Mouse (Mus musculus): ENCODE data around the gene Islr2.
A peak's percentile ranks its signal among the peaks of the same experiment; 100 is the strongest.

Islr2 gene

DNA sequence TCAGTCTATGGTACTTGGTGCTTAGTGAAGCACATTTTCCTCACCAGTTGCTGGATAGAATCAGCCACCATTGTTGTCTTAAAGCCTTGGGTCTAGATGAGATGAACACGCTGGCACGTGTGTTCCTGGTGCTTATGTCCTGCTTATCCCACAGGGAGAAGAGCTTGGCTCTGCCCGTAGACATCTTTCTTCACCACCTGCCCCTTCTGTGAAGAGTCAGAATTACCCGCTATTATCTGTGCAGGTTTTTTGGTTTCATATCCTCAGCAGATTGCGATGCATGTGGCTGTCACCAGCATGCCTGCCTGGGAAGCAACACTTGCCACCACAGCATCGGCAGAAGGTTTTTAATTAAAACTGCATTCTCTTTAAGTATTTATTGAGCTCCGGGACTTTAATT is 1.9 kb upstream of the Islr2 start:
- no peak for DNase-seq (ENCODE audit: low read depth, low spot score)
- no peaks in the 10 kb centered on the region for H3K36me3 ChIP-seq (ENCODE audit: control insufficient read depth, insufficient read depth, low read length, poor library complexity, severe bottlenecking)

DNA sequence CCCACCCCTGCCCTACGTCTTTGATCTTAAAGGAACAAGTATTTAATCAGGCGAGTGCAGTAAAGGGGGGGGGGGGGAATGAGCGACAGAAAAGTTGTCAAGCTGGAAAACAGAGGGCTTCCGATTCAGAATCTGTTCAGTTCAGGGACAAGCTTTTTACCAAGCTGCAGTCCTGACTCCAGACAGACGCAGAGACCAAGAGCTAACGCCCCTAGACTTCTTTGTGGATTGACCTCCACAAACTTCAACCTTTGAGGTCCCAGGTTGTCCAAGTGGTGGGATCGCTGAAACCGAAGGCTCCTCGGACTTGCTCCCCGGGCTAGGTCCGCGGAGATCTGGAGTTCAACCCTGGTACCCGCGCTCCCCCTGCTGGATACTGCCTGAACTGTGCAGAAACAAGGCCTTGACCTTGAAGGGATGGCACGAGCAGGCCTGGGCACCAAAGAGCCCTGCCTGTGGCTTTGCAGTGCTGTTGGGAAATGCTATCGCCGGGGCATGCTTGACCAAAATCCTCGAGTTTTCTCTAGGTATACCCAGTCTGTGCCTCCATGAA is 405 bp upstream of the Islr2 start:
- DNase-seq (ENCODE audit: low read depth, low spot score), result peak; percentile 92
- H3K36me3 ChIP-seq (ENCODE audit: control insufficient read depth, insufficient read depth, low read length, poor library complexity, severe bottlenecking), result no peaks in the 10 kb centered on the region

More for the DNA sequence above, 1.9 kb upstream of the Islr2 start:
- no peaks in the 10 kb centered on the region for H3K27me3 ChIP-seq (ENCODE audit: control insufficient read depth, insufficient read depth, low read length, poor library complexity, severe bottlenecking)

DNA sequence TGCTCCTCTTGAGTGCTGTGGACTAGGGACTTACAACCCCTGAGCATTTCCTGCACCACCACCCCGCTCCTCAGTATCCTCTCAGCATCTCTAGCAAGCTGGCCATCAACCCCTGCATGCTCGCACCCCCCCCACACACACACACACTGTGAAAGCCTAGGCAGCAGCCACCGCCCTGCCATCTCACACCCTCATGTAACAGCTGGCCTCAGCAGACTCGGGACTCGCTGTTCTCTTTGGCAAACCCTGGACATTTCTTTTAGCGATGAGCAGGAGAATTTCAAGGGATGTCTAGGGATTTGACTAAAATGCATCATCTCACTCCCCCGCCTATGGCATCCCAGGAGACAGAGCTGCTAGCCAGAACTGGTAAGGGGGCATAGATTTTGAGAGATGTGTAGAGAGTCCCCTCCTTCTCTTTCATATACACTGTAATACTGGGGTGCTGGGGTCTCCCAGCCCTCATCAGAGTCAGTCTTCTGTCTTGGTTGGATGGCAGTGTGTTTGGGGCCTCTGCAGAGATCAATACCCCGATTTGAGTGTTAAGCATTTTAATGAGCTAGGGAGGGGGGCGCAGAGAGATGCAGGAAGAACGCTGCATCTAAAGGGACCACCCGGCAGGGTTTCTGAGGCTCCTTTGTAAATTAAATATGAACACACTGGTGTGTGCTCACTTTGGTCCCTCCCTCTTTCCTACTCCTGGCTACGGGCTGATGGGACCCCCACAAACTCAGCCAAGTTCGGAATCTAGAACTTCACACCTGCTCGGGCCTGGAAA is 1.3 kb downstream of the Islr2 start:
- H3K27me3 ChIP-seq (ENCODE audit: control insufficient read depth, insufficient read depth, low read length, poor library complexity, severe bottlenecking), result no peaks in the 10 kb centered on the region
- DNase-seq (ENCODE audit: low read depth, low spot score), result no peak
- H3K36me3 ChIP-seq (ENCODE audit: control insufficient read depth, insufficient read depth, low read length, poor library complexity, severe bottlenecking), result no peaks in the 10 kb centered on the region

More for the DNA sequence above, 405 bp upstream of the Islr2 start:
- H3K27me3 ChIP-seq (ENCODE audit: control insufficient read depth, insufficient read depth, low read length, poor library complexity, severe bottlenecking), result no peaks in the 10 kb centered on the region

DNA sequence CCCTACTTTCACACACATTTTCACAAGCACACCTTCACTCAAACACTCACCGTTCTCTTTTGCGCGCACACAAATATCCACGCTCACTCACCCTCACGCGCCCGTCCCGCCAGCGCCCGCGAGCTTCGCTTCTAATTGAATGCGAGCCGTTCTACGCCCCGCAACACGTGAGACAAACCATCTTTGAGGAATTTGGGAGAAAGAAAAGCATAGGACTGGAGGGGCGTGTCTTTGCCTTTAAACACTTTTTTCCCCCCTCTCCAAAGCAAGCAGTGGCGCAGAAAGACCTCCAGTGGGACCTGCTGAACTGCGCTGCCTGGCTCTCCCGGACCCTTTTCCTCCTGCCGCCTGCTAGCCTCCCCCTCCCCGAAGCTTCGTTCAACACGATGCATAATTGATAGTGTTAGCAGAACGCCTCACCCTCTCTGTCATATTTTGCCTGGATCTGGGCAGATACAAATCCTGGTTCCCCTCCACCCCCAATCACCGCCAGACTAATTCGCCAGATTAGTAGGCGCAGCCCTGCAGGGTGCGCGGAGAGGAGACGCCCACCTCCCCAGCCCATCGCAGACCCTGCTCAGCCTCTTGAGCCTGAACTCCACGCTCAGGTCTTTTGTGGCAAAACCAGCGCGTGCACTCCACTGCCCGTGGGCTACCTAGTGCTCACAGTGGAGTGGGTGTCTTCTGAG is 2.1 kb downstream of the Islr2 start:
- DNase-seq (ENCODE audit: low read depth, low spot score), result no peak

DNA sequence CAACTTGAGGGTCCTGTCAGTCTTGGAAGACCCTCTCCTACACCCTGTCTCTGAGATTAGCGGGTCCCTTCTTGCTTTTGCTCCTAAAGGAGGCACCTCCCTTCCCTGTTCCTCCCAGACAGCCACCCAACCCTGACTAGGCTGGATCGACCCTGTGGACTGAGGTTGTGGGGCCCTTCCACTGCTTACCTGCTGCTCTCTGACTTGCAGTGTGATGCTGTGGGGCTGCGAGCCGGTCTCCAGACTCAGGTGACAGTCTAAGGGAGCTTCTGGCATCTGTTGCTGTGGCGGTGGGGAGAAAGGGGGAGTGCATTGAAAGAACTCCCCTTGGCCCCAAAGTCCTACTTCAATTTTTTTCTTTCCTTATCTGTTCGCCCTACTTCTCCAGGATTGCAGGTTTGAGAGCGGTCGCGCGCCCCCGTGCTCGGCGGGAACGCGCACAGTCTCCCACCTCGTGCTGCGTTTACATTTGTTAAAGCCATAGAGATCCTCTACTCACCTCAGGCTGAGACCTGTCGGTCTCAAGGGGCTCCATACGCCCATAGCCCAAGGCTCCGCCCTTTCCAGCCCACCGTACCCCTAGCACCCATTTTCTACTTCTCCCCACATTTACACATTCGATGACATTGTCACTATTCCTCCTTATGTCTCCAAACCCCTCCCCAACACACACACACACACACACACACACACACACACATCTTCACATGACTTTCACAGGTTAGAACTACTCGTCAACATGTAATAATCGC is 2.9 kb downstream of the Islr2 start:
- Histone ChIP-seq H3K36me3 (ENCODE audit: control insufficient read depth, insufficient read depth, low read length, poor library complexity, severe bottlenecking) (no peaks in the 10 kb centered on the region), H3K27me3 (ENCODE audit: control insufficient read depth, insufficient read depth, low read length, poor library complexity, severe bottlenecking) (peaks cover 3% of the 10 kb centered on the region; the same call in 1 of the 2 replicates)
- peak; percentile 28 for DNase-seq (ENCODE audit: low read depth, low spot score)

More for the DNA sequence above, 2.1 kb downstream of the Islr2 start:
- no peaks in the 10 kb centered on the region for H3K27me3 ChIP-seq (ENCODE audit: control insufficient read depth, insufficient read depth, low read length, poor library complexity, severe bottlenecking)
- no peaks in the 10 kb centered on the region for H3K36me3 ChIP-seq (ENCODE audit: control insufficient read depth, insufficient read depth, low read length, poor library complexity, severe bottlenecking)

DNA sequence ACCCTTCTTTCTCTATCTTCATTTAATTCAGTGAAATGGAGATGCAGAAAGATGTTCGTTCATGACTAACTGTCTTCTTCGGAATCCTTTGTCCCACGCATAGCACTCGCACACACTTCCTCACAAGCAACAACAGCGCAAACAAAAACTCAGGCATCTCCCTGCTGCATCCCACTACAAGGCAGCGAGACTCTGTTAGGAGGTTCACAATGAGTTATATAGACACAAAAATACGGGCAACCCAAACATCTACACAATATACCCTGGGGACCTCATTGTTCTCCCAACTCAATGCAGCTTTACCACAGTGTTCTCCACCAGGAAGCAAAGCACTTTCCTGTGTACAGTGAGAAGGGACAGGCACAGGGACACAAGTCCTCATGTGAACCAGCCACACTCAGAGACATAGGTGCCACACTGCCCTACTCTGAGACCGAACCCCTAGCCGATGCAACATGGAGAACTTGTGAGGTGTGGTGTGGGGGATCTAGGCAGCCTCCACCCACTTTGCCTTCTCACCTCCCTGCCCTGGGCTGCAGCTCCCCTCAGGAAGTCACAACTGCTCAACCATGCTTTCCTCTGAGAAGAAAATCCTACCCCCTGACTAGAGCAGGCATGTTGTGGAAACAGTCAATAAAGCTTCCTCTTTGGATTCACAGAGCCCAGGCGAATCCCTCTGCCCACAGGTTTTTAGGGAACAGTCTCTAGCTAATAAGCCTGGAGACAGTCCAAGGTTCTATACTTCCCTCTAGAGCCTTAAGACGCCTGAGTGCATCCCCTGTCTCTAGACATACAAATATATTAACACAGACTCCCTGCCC is 3.6 kb downstream of the Islr2 start:
- Histone ChIP-seq H3K27me3 (ENCODE audit: control insufficient read depth, insufficient read depth, low read length, poor library complexity, severe bottlenecking) (peaks cover 6% of the 10 kb centered on the region), H3K36me3 (ENCODE audit: control insufficient read depth, insufficient read depth, low read length, poor library complexity, severe bottlenecking) (no peaks in the 10 kb centered on the region)
- DNase-seq (ENCODE audit: low read depth, low spot score), result peak; percentile 11

DNA sequence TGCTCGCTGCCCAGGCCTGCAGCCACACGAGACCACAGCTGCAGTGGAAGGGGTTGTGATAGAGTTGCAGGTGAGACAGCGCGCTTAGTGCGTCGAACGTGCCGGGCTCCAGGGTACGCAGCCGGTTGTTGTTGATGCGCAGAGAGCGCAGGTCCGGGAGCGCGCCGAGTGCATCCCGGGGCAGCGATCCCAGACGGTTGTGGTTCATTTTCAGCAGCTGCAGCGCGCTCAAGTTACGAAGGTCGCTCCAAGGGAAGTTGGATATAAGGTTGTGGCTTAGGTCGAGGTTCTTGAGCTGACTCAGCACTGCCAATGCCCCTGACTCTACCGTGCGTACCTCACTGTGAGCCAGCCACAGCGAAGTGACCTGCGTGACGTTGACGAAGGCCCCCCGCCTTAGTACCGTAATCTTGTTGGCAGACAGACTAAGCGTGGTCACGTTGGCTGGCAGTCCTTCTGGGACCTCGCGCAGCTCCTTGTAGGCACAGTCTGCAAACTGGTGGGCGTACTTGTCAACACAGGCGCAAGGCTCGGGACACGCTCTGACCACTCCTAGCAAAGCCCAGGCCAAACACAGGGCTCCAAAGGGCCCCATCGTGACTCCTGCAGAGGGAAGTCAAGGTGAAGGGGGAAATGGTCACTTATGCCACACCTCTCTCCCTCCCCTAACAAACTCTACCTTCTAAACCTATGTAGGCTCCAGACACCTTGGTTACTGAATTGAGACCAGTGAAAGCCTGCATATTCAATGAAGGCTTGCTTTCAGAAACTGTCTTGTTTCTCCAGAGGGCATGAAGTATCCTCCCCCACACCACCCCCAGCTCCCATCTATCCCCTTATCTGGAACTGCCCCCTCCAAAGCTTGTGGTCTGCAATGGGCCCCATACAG is 4.5 kb downstream of the Islr2 start:
- Histone ChIP-seq H3K27me3 (ENCODE audit: control insufficient read depth, insufficient read depth, low read length, poor library complexity, severe bottlenecking) (peaks cover 6% of the 10 kb centered on the region), H3K36me3 (ENCODE audit: control insufficient read depth, insufficient read depth, low read length, poor library complexity, severe bottlenecking) (no peaks in the 10 kb centered on the region)
- DNase-seq (ENCODE audit: low read depth, low spot score), result no peak

DNA sequence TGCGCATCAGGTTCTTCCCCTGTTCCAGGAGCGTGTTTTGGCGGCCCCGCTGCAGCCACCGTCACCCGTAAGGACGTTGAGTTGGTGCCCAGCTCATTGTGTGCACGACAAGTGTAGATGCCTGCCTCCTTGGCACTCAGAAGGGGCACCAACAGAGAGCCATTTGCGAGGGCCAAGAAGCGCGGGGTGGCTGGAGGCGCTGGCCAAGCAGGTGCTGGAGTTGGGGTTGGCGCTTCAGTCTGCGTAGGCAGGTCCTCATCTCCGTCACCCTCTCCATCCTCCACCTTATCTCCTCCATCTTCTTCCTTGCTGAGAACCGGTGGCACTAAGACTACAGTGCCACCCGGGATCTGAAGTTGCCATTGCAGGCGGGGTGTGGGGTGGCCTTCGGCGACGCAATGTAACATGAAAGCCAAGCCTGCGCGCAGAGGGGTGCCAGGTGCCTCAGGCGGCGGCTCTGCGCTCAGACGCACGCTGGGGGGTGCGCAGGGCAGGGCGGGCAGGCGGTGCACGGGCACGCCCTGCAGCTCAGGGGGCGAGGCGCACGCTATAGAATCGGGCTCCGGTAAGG is 5.2 kb downstream of the Islr2 start:
- Histone ChIP-seq H3K36me3 (ENCODE audit: control insufficient read depth, insufficient read depth, low read length, poor library complexity, severe bottlenecking) (no peaks in the 10 kb centered on the region), H3K27me3 (ENCODE audit: control insufficient read depth, insufficient read depth, low read length, poor library complexity, severe bottlenecking) (peaks cover 6% of the 10 kb centered on the region)
- DNase-seq (ENCODE audit: low read depth, low spot score), result peak; percentile 46

DNA sequence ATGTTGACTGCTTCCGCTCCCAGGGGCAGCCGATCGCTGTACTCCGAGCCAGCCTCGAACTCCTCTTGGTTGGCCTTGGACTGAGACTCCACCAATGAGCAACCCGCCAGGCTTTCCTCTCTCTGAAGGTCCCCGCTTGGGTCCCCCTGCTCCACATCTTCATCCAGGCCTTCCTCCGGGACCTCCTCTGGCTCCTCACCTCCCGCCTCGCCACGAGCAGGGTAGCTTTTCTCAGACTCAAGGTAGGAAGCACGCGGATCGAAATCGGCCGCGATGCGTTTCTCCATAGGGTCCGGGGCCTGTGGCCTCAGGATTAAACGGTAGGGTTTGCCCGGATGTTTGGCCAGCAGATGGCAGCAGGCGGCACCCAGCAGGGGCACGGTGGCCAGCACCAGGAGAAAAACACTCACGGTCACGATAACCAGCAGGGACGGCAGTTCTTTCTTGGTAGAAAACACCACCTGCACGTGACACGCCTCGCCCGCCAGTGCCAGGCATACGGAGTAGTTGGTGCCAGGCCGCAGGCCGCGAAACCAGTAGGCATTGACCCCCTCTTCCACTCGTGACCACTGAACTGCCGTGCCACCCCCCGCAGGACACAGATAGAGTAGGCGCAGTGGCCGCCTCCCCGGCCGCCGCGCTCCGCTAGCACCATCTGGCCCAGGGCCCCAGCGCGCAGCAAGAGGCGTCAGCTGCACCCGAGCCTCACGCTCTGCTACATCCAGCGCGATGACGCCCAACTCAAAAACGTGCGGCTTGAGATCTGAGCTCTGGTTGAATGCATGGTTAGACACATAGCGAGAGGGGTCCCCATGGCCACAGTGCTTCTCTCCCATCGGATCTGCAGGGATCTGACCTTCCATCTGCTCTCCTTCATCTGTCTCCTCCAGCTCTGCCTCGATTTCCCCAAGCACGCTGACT is 6.1 kb downstream of the Islr2 start:
- Histone ChIP-seq H3K36me3 (ENCODE audit: control insufficient read depth, insufficient read depth, low read length, poor library complexity, severe bottlenecking) (no peaks in the 10 kb centered on the region), H3K27me3 (ENCODE audit: control insufficient read depth, insufficient read depth, low read length, poor library complexity, severe bottlenecking) (peaks cover 6% of the 10 kb centered on the region)
- peak; percentile 75 for DNase-seq (ENCODE audit: low read depth, low spot score)

DNA sequence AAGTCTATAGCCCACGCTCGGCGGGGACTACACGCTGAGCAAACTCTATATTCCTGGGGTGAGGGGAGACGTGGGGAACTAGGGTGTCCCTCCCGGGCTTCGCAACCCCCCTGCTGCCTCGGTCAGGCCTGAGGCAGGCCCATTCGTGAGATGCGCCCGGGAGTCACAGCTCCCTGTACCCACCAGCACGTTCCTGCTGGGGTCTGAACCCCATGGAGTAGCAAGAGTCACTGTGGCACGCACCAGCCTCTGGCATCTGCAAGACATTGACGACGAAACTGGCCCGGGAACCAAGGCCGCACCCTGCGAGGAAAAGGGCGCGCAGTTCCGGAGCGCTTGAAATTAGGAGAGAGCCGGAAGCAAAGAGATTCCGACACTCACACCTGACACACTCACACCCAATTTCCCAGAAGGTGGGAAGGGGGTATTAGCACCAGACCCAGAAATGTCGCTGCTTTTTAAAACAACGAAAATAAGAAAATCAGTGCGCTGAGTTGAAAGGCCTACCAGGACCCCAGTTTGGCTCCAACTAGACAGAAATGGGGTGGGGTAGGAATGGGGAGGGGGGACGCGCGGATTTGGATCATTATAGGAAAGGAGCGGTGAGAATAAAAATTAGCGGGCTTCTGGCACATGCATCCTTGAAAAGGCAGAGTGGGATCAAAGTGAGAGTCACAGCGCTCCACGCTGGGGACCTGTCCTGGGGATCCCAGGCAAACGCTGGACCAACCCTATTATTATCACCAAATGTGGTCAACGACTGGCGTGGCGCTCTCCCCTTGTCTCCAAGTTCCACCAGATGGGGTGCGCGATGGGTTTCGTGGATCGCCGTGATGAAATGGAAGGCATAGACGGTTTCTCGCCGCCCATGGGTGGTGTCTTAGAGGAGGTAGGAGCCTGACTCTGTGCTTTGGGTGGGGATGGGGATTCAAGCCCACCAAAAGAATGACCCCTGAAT is 7.2 kb downstream of the Islr2 start:
- H3K36me3 ChIP-seq (ENCODE audit: control insufficient read depth, insufficient read depth, low read length, poor library complexity, severe bottlenecking), result no peaks in the 10 kb centered on the region
- peak; percentile 14 for DNase-seq (ENCODE audit: low read depth, low spot score)
- peaks cover 6% of the 10 kb centered on the region for H3K27me3 ChIP-seq (ENCODE audit: control insufficient read depth, insufficient read depth, low read length, poor library complexity, severe bottlenecking)

DNA sequence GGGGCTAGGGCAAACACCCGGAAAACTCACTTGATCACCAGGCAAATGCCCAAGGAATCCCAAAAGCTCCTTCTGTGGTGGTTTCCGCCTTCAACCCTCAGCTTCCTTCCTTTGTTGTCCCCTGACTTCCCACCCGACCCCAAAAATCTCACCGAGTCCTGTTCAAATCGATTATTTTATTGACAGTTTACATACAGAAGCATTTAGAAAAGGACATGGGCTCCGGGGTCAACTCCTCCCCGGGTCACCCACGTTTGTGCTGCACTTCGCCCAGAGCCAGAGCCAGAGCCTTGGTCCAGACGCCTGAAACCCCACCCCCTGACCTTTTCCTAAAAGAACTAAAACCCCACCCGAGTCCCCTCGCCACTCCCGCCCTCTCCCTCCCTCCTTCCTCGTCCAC is 8.0 kb downstream of the Islr2 start:
- Histone ChIP-seq H3K27me3 (ENCODE audit: control insufficient read depth, insufficient read depth, low read length, poor library complexity, severe bottlenecking) (peaks cover 6% of the 10 kb centered on the region), H3K36me3 (ENCODE audit: control insufficient read depth, insufficient read depth, low read length, poor library complexity, severe bottlenecking) (no peaks in the 10 kb centered on the region)
- peak; percentile 5 for DNase-seq (ENCODE audit: low read depth, low spot score)
